ENCODE assay signal across 10 mouse cellular contexts in genomic region chr14:80247575-80247974, GRCm38 (mm10).
DNase-seq lines count a peak whose midpoint lies in the region; ATAC-seq and TF ChIP-seq lines count a peak whose summit lies in the region.
"Had no signal": no experiment of that assay in that cellular context is flagged by ENCODE, and none has a peak within 500 bp of the region (broad histone marks: within the 10 kb centered on the region; RNA-seq: fewer than 3 reads in every experiment).

No protein-coding gene starts in this region.

- H3K9ac ChIP-seq in heart, adult 2 months (ENCODE audit: low read depth, low read length) = no peak overlapping the region
- no peak overlapping the region for H3K9ac ChIP-seq in kidney, embryonic 16.5 days (replicated peaks; ENCODE audit: low read length)
- H3K9ac ChIP-seq: liver, embryonic 13.5 days; neural tube, embryonic 13.5 days had no signal

- no peak for TF ChIP-seq POLR2A in heart, adult 2 months (IDR thresholded peaks at IDR 0.05; ENCODE audit: insufficient read depth, low read depth, low read length)

- 65% methylated on average over 2 of the region's 2 CpGs for WGBS in heart, adult 2 months
- WGBS in kidney, embryonic 16.5 days = 93% methylated on average over 2 of the region's 2 CpGs

- no peaks in the 10 kb centered on the region for H3K36me3 ChIP-seq in heart, adult 2 months (ENCODE audit: control insufficient read depth, insufficient read depth, low read length)
- no peaks in the 10 kb centered on the region for H3K36me3 ChIP-seq in kidney, embryonic 16.5 days (ENCODE audit: insufficient read depth, low read length)
- H3K36me3 ChIP-seq: liver, embryonic 13.5 days; neural tube, embryonic 13.5 days had no signal

- H3K27ac ChIP-seq in heart, adult 2 months = no peak overlapping the region
- no peak overlapping the region for H3K27ac ChIP-seq in kidney, embryonic 16.5 days (ENCODE audit: low read length)
- H3K27ac ChIP-seq: liver, embryonic 13.5 days; neural tube, embryonic 13.5 days had no signal

- intact Hi-C loops in heart, adult 2 months (cut with DNase I) = no loop called here
- intact Hi-C loops in heart, postnatal 25 days (cut with DNase I) = no loop called here

- H3K9me3 ChIP-seq in kidney, embryonic 16.5 days (ENCODE audit: low read length) = no peaks in the 10 kb centered on the region
- H3K9me3 ChIP-seq: liver, embryonic 13.5 days; neural tube, embryonic 13.5 days had no signal

- no peak for ATAC-seq in kidney, embryonic 16.5 days (ENCODE audit: low FRiP score, low TSS enrichment)

- no peaks in the 10 kb centered on the region for H3K79me2 ChIP-seq in heart, adult 2 months (replicated peaks; ENCODE audit: control insufficient read depth, insufficient read depth, low read length)

- no peak overlapping the region for H3K4me2 ChIP-seq in kidney, embryonic 16.5 days (replicated peaks; ENCODE audit: low read depth, low read length)
- H3K4me2 ChIP-seq: liver, embryonic 13.5 days; neural tube, embryonic 13.5 days had no signal

- TF ChIP-seq EP300 in heart, adult 2 months (IDR thresholded peaks at IDR 0.05; ENCODE audit: insufficient read depth, low read depth, low read length) = no peak

- TF ChIP-seq CTCF in heart, adult 2 months (IDR thresholded peaks at IDR 0.05) = no peak

- H3K4me1 ChIP-seq in heart, adult 2 months (ENCODE audit: control insufficient read depth, insufficient read depth, low read length) = no peaks in the 10 kb centered on the region
- no peaks in the 10 kb centered on the region for H3K4me1 ChIP-seq in kidney, embryonic 16.5 days (ENCODE audit: insufficient read depth, low read length)
- H3K4me1 ChIP-seq: liver, embryonic 13.5 days; neural tube, embryonic 13.5 days had no signal

- no peak overlapping the region for H3K4me3 ChIP-seq in heart, adult 2 months
- H3K4me3 ChIP-seq in kidney, embryonic 16.5 days (ENCODE audit: low read length) = no peak overlapping the region
- H3K4me3 ChIP-seq: liver, embryonic 13.5 days; neural tube, embryonic 13.5 days had no signal

- no peaks in the 10 kb centered on the region for H3K27me3 ChIP-seq in heart, adult 2 months (ENCODE audit: control insufficient read depth, insufficient read depth, low read length)
- no peaks in the 10 kb centered on the region for H3K27me3 ChIP-seq in kidney, embryonic 16.5 days (ENCODE audit: insufficient read depth, low read length)
- H3K27me3 ChIP-seq: liver, embryonic 13.5 days; neural tube, embryonic 13.5 days had no signal

- peak; percentile 46 to 48 for DNase-seq in heart, adult 2 months
- DNase-seq in heart, postnatal 25 days (ENCODE audit: low spot score) = no peak
- DNase-seq in brain, embryonic 18.5 days (ENCODE audit: low read depth, low spot score) = peak; percentile 64
- DNase-seq in frontal cortex, adult 2 months (ENCODE audit: extremely low spot score in 1 of 2, low spot score in 1 of 2) = peak; percentile 74 to 84
- DNase-seq in left cerebral cortex, adult 18-20 months (ENCODE audit: low spot score in 2 of 2) = peak; percentile 75 to 79
- DNase-seq in embryo, embryonic 9.5 days (ENCODE audit: extremely low spot score) = no peak
- no peak for DNase-seq in testis, postnatal 14 days (ENCODE audit: low spot score)
- DNase-seq: liver, embryonic 13.5 days had no signal

Comparison
In these comparisons a context has a peak if more than half of its experiments do, and no peak if none do; other contexts are left out.
1. DNase-seq: peak in heart, adult 2 months (2 of 2), brain, embryonic 18.5 days (single experiment), frontal cortex, adult 2 months (2 of 2) and left cerebral cortex, adult 18-20 months (2 of 2); none in heart, postnatal 25 days (single experiment), embryo, embryonic 9.5 days (single experiment) and testis, postnatal 14 days (single experiment).